Mouse (Mus musculus) retina, adult 2 months (tissue): ENCODE data around the gene Dip2c.

ENCODE experiments used
- DNase-seq: peaks from one replicate; pipeline ENCODE4 v3.0.0-alpha.2; 2012; ENCODE audit warnings: low read depth, low spot score

The Dip2c gene

DNA sequence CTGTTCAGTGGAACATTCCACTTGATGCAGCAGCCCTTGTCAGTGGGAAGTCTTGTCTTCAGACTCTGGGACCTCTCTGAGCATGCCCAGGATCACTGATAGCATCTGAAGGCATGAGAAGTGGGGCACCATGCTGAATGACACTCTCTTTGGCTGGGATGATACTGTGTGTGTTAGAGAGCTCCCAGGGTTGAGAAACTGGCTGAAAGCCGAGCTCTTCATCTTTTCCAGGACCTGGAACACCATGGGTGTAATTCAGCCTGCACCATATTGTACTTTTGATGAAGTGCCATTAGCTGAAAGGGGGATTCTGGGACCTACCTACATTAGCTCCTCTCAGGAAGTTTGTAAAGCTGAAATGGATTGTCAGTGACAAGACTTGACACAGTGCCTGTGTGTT lies 146.5 kb downstream of the Dip2c start:
- DNase-seq = no peak

DNA sequence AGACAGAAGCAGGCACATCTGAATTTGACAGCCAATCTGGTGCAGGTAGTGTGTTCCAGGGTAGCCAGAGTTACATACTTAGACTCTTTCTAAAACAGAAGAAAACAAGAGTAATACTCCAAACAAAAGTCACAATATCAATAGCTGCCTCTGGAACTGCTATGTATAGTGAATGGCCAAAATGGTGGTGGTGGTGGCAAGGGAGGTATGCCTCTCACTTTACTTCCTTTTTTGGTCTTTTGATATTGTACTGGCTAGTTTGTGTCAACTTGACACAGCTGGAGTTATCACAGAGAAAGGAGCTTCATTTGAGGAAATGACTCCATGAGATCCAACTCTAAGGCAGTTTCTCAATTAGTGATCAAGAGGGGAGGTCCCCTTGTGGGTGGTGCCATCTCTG lies 148.1 kb downstream of the Dip2c start:
- DNase-seq = no peak

GRCm38 (mm10) chr13:9426267-9426666 lies 149.9 kb downstream of the Dip2c start:
- no peak for DNase-seq

DNA sequence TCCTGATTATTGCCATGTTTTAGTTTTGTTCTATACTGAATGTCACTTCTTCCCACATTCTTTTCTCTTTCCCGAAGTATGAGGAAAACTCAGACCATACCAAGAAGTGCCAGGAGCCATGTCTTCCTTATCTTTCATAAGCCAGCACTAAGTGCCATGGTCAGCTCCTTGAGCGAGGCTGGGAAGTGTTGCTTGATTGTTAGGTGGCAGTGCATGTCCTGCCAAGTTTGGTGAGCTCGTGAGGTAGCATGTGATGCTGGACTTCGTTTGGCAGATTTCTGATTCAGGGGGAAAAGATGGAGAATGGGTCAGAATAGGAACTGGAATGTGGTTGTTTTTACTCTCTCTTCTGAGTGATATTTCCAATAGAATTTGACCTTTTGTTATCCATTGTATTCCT lies 150.5 kb downstream of the Dip2c start:
- DNase-seq = no peak

- no peak for DNase-seq
Observed at GRCm38 (mm10) chr13:9429884-9430283, 153.6 kb downstream of the Dip2c start.

- no peak for DNase-seq
Observed at GRCm38 (mm10) chr13:9430724-9431123, 154.4 kb downstream of the Dip2c start.

GRCm38 (mm10) chr13:9431441-9431840 lies 155.1 kb downstream of the Dip2c start:
- DNase-seq = no peak

DNA sequence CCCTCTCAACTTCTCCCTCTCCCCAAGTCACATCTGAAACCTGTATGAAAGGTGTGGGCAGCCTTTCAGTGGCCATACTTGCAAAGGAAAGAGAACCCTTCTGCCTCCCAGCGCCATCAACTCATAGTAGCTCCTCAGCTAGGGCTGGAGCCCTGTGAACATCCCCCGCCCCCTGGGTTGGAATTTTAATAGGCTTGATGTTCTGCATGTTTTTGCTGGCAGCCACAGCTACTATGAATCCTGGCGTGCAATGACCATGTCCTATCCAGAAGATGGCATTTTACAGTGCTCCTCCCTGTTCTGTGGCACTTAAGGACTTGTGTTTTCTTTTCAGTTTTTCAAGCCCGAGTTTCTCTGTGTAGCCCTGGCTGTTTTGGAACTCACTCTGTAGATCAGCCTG lies 166.7 kb downstream of the Dip2c start:
- no peak for DNase-seq

- no peak for DNase-seq
Observed at GRCm38 (mm10) chr13:9445533-9446294, 169.4 kb downstream of the Dip2c start.

DNA sequence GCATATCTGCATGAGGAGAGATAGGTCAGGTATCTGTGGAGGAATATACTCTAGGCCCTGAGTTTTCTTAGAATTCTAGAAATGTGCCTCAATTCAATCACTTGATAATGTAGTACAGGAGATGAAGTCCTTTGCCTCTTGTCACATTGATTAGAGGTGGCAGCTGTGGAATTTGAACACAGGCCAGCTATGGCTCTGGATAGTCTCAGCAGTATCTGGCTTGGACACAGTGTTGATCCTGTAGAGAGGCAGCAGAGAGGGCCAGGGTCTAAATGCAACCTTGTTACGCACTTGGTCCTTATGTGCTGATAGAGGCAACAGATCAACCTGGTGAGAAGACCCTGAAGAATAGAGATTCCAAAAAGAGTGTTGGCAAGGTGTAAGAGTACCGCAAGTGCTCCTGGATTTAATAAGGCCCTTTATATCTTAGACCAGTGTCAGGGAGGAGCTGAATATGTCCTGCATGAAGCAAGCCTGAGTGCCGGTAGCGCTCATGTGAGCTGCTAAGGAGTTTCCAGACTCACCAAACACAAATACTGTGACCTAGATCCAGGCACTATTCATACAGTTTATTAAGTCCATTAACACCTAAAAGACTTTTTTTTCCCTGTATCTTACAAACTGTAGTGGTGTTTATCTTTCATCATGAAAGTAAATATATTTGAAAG lies 170.3 kb downstream of the Dip2c start:
- no peak for DNase-seq

DNA sequence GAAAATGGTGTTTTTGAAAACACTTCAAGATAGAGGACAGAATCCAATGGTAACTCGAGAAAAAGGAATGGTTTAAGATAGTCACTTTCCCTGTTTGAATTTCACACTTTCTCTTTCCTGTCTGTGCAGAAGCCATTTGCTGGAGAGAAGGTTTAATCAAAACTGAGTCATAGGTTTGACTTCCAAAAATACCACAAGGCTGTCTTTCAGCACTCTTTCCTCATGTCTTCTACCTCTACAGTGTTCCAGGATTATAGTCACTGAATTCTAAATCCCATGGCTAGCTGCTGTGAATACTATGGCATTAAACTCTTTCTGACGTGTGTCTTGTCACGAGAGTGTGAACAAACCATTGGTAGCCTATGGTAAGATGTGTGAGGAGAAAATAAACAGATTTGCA lies 173.9 kb downstream of the Dip2c start:
- DNase-seq = no peak

DNA sequence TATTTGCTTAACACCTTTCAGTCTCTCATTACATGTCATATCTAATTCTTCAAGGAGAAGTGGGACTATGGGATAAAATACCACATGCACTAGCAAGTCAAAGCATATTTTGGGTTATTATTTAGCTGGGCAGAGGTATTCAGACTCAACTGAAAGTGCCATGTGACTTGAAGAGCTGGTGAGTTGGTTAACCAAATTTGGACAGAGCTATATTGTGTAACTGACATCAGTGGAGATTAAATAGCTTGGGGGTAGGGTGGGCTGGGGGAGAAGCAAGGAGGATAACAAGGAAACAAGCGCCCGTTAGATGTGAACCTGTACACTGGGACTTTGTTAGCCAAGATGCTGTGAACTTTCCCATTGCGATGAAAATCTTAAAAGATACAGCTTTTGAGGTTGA lies 175.6 kb downstream of the Dip2c start:
- no peak for DNase-seq

DNA sequence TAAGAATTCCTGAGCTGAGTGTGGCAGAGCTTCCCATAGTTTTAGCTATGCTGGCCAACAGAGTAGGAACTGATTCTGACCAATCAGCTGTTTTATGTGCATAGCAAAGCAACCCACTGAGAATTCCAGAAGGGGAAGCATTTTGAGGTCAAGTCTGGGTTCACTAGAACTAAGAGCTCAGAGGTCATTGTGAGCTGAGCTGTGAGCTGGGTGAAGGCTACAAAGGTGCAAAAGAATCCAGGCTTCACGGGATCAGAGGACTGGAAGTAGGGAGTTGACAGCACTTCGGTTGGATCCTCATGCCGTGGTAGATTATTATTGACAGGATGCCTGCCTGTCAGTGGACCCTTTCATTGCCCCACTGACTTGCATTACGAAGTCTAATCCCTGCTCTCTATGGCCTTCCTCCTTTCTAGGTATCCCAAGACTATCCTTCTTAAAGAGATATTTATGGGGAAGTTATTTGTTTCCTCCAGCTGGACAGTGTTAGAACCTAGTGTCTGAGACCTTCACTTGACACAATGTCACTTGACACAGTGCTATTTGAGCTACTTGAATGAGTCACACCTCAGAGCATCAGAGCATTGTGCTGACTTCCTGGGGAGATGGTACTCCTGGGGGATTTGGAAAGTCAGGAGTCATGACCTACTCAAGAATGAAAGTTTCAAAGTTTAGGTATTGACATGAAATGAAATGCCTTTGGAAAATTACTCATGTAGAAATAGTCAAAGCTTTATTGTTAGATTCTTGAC lies 178.3 kb downstream of the Dip2c start:
- no peak for DNase-seq

DNA sequence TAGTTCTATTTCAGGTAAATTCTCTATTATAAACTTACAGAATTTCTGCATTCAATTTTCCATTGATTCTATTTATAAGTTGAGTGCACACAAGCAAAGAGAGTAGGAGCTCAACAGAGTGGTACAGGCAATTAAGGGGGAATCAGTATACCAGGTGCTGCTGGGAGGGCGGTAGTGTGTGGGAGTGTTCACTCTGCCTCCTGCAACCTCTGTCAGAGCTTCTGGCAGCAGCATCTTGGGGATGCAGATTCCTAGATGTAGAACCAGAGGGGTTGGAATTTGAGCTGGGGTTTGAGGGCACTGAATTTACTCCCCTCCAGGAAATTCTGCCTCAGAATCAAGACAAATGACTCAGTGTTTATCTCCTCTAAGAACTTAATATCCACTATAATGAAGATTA lies 179.7 kb downstream of the Dip2c start:
- DNase-seq = no peak

DNA sequence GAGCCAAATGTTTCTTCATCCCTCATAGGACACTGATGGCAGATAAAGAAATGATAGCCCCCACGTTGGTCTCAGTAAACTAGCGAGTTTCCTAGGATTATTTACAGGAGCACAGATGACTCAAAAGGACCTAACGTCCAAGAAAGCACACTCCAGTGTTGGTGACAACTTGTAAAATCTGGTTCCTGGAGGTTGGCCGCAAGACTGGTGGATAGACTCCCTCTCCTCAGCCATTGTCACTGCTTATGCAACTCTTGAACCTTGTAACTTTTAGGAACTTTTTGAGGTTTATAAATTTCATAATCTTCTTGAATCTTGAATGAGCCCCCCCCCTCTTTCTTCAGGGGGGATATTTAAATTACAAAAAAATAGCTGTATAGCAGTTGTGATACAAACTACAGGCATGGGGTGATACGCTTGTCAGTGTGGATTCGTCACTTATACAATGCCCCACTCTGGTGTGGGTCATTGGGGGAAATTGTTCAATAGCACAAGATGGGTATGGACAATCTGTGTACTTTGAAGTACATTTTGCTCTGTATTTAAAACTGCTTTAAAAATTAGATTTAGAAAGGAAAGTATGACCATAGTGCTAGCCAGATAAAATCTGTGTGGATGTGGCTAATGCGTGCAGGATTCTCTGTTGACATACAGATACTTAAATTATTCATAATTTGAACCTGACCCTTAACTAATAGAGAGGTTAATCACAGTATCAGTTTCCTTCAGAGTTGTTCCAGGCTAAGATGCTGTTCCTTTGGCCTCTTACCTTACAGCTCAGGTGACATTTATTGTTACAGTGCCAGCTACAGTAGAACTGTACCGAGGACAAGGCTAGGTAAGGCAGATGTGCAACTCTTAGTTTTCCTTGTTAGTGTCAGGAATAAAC lies 181.3 kb downstream of the Dip2c start:
- DNase-seq = no peak

- DNase-seq = no peak
Observed at GRCm38 (mm10) chr13:9464457-9464856, 188.1 kb downstream of the Dip2c start.

- peak; percentile 47 for DNase-seq
Observed at GRCm38 (mm10) chr13:9467216-9467615, 190.9 kb downstream of the Dip2c start.

DNA sequence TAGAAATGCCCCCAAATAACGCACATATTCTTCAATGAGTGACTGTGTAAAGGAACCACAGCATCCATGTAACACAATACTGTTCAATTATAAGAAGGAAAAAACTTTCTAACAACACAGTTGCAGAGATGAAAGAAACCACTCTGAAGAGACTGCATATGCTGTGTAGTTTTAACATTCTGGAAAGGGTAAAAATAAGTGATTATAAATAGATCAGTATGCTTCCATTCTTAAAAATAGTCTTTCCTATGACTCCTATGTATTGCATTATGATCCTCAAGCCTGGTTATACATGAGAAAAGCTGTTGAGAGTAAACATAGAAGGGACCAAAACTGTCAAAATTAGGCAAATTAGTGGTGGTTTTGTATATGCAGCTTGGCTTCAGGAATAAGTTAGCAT lies 197.1 kb downstream of the Dip2c start:
- no peak for DNase-seq

DNA sequence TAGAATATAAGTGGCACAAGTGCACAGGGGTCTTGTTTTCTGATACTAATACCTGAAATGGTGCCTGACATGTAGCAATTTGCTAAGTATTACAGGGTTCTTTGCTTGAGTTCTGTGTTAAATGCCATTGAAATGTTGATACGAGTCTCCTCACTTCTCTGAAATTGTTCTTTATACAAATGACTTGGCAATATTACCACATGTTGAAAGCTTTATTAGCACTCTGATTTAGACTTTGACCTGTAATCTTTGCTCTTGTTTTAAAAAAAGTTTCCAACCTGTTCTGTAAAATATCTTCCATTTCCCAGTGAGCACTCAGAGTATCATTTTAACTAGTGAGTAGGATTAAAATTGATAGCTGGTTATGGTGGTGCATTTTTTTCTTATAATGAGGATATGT lies 205.4 kb downstream of the Dip2c start:
- no peak for DNase-seq

GRCm38 (mm10) chr13:9489696-9490095 lies 213.4 kb downstream of the Dip2c start:
- DNase-seq = no peak

DNA sequence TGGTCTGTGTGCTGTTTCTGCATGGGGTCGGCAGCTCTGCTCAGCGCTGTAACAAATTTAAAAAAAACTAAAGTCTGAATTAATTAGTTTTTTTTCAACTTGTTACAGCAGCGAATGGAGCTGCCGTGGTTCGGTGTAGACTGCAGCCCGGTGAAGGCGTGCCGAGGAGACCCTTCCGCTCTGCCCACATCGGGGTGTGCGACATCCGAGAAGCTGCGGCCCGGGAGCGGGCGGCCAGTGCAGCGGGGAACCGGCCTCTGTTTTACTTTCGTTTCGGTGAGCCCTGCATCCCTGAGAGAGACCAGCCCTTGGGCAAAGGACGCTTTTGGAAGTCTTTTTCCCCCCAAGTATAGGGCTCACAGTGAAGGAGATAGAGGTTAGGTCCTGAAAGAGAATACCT lies 218.4 kb downstream of the Dip2c start:
- no peak for DNase-seq
